Mouse (Mus musculus) inflammation-experienced regulatory T-cells, adult 16 weeks (primary cell): ENCODE results near the gene 1700016C15Rik. TPM values are rescaled to one million over a fixed set of nuclear protein-coding genes. Genes with fewer than 3 reads are reported as not detected.

ENCODE experiments used
- polyA plus RNA-seq: library from polyadenylated mRNA; unstranded; fragments of 100-300 nt; shearing (Covaris generic); gene quantifications from one replicate; pipeline ENCODE4 v1.2.1, GENCODE M21; 2017

The 1700016C15Rik gene
- polyA plus RNA-seq: not detected

GRCm38 (mm10) chr1:177729043-177730024, at the start of gene 1700016C15Rik:
Gene 1700016C15Rik, plus strand, starts transcription at chr1:177729814.

DNA sequence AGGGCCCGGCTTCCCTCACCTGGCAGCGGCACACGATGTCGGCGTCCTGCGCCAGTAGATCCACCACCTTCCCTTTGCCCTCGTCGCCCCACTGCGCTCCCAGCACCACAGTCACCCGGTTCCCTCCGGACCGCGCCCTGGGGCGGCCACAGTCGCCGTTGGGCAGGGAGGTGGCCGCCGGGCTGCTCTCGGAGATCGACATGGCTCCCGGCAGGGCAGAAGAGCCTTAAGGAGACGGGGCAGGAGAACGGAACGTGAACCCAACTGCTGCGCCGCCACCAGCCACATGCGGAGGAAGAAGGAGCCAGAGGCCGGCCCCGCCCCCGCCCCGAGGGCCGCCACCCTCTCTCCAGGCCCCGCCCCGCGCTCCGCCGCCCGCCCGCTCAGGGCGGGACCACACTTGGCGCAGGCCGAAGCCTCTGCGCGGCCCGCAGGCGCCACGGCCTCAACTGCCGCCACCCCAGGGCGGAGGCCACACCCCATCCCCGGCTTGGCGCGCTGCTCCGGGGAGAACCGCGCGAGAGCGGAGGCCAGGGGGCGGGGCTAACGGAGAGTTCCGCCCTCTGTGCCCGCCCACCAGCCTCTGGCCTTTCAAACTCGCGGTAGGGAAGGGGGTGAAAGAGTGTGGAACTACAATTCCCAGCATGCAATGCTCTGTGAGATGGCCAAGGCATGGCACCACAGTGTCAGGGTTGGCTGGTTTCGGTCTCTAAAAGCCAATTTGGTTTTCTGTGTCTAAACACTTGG, 66.8 kb downstream of the 1700016C15Rik start, which contains the start of gene Adss:
TSS of gene Adss (minus strand) at position 319 of the 747 bp plus-strand sequence.

Other genes starting within 250 kb of the 1700016C15Rik start
- 122 TPM for gene Adss, start 66.7 kb downstream of the 1700016C15Rik start, polyA plus RNA-seq